Mouse (Mus musculus) adrenal gland, postnatal 10 days (tissue): ENCODE measurements around the gene Gm11397. TPM values are rescaled to one million over a fixed set of nuclear protein-coding genes. Genes with fewer than 3 reads are reported as not detected.
"Not testable (repeated sequence)": the region's sequence is repeated elsewhere in the genome, so short reads cannot be mapped to it uniquely, and the experiment has no call there.

Experiments
- DNase-seq: peaks from one replicate; pipeline ENCODE4 v3.0.0; 2021; ENCODE audit warnings: mixed read lengths
- long read RNA-seq, 2 experiments: library from polyadenylated mRNA; stranded (forward); transcript quantifications; one replicate each; pipeline ENCODE4 v2.0.0; 2021
- total RNA-seq, 2 experiments: library from RNA; stranded (reverse); gene quantifications; 2 replicates each; pipeline ENCODE4 v1.2.3; 2021

The Gm11397 gene
- total RNA-seq: not detected
- long read RNA-seq, experiment 1: 0 reads
- long read RNA-seq, experiment 2: 0 reads

DNA sequence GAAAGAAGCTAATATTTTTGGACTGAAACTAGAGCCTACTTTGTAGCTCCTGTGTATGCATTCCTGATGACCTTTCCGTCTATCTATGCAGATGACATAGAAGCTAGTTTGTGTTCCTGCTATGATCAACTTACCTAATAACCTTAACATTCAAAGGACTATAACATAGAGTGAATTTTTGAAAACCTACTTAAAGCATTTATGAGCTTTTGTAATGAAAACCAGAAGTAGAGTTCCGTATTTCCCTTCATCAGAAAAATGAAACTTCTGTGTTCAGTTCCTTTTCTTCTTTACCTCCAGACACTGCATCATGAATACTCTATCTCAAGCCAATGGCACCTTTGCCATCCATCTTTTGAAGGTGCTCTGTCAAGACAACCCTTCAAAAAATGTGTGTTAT is at the start of gene Gm11397:
Gm11397 (plus strand) TSS at position 301 of the 400 bp plus-strand sequence.
- not testable (repeated sequence) for DNase-seq

DNA sequence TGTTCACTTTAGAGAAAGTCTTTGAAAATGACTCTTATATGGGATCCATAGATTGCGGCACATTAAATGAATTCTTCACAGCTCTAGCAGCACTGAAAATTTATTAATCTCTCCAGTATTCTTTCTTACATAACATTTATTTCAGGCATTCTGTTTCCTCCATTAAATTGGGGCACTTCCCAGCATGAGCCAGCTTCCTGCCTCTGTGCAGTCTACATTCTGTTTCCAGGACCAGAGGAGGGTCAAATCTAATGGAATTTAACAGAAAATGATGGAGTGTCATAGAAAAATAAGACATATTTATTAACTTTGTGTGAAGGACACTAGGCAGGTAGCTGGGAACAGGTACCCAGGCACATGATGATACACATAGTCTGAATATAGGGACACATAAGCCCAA is 38.9 kb upstream of the Gm11397 start:
- DNase-seq: not testable (repeated sequence)

DNA sequence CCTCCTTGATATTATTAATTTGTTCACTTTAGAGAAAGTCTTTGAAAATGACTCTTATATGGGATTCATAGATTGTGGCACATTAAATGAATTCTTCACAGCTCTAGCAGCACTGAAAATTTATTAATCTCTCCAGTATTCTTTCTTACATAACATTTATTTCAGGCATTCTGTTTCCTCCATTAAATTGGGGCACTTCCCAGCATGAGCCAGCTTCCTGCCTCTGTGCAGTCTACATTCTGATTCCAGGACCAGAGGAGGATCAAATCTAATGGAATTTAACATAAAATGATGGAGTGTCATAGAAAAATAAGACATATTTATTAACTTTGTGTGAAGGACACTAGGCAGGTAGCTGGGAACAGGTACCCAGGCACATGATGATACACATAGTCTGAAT is 37.2 kb downstream of the Gm11397 start:
- DNase-seq: not testable (repeated sequence)

Other genes with a start within 250 kb of the Gm11397 start
- gene Serpinb9c, start 236.0 kb upstream of the Gm11397 start, total RNA-seq: not detected
- not detected for gene Serpinb9d, start 202.8 kb upstream of the Gm11397 start, total RNA-seq
- gene Serpinb9e, start 146.1 kb upstream of the Gm11397 start, total RNA-seq: not detected
- gene Serpinb9f, start 71.7 kb upstream of the Gm11397 start, total RNA-seq: not detected
- gene Serpinb9g, start 89.0 kb downstream of the Gm11397 start, total RNA-seq: not detected